Mouse (Mus musculus) yolk sac, embryonic 10.5 days (tissue): ENCODE results near the gene Gab1.

Experiments used
- DNase-seq: peaks from one replicate; pipeline ENCODE4 v3.0.0-alpha.2; 2017; ENCODE audit warnings: low spot score

Gab1 gene

DNA sequence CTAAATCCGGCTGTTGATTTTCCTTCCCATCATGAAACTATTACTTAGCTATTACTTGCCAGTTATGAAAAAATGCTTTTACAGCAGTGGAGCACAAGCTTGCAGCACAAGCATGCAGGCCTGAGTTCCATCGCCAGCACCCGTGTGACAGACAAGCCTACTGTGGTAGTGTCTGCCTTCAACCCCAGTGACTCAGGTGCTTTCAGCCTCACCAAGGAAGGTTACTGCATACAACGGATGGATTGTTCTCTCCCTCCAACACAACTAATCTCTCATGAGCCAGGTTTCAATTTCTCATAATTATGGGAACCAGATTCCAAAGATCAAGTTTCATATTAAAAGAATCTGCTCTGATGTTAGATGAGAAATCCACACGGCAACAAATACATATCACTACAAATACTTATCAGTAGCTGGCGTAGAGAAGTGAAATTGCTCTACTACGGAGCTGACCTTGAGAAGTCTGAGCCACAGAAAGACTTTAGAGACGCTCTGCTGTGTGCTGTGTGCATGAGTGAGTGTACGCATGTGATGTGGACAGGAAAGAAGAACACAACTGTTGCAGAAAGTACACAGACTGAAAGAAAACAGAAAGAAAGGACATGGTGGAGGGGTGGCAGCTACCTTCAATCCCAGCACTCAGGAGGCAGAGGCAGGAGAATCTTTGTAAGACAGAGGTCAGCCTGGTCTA is 36.4 kb downstream of the Gab1 start:
- no peak for DNase-seq

DNA sequence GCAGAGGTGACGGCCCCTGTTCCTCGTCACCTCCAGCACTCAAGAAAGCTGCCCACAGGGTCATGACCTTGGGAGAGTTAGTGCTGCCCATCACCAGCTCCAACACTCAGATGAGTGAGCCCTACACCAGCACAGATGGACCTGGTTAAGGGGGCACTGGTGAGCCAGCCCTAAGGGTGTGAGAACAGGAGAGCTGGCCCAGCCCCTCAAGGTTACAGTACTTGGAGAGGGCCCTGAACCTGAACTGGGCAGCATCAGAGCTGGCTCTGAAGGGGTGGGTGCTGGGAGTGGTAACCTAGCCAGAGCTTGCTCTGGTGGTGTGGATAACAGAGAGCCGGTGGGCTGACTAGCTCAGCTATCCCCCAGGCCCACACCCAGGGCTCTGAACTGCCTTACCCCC is 37.8 kb downstream of the Gab1 start:
- DNase-seq, result no peak

DNA sequence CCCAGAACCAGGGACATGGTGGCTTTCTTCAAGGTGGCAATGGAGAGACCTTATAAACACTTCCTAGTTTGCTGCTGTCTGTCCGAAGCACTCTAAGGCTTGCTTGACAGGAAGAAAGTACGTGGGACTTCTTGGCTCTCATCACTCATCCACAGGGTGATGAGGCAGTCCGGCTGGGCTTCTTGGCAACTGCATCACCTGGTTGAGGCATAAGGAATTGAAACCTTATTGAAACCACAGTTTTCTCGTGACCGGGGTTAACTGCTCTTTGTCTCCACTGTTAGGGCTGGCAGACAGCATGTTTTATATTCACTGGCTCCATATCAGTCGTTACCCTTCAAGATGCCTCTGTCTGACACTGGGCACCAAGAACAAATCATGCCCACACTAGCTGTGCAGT is 40.2 kb downstream of the Gab1 start:
- DNase-seq, result no peak

DNA sequence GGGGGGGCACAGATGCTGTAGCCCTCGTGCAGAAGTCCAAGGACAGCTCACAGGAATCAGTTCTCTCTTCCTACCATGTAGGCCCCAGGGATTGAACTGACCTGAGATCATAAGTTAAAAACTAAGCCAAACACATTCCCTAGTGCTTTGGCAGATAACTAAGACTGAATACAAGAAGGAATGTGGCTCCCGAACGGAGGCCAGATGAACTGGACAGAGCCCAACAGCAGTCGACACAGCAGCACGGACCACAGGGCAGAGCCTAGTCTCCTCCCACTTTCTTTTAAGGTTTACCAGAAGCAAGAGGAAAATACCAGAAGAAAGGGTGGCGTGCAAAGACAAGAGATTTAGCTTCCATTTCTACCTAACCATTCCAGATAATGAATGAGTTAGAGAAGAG is 42.1 kb downstream of the Gab1 start:
- DNase-seq, result peak; percentile 51

DNA sequence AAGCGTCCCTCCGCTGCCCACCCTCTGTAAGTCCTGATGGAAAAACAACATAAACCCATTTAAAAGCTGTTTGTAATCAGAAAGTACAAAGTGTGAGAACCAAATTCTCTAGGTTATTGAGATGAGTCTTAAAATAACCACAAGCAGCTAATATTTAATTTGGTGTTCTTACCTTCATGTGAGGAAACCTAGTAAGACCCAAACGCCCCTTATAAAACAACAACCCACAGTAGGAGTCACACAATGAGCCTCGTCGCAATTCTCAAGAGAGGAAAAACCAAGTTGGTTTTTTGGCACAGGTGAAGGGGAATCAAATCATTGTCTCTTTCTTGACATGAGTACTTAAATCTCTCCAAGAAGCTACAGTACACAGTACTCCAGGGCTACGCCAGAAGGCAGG is 44.9 kb downstream of the Gab1 start:
- no peak for DNase-seq

DNA sequence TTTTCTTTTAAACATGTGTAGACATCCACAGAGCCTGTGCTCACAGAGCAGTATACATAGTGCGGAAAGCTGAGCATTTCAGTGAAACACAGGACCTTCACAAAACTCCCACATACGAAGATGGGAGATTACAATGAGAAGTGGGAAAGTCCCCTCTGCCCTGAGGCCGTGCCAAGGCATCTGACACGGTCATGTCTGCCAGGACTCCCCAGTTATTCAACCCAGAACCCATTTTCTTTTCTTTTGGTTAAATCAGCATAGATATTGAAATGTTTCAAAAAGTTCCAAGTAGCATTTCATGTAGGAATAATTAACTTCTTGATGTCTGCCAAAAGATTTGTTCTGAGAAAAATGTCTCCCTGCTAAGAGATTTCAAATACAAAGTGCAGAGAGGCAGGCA is 45.9 kb downstream of the Gab1 start:
- DNase-seq, result no peak

DNA sequence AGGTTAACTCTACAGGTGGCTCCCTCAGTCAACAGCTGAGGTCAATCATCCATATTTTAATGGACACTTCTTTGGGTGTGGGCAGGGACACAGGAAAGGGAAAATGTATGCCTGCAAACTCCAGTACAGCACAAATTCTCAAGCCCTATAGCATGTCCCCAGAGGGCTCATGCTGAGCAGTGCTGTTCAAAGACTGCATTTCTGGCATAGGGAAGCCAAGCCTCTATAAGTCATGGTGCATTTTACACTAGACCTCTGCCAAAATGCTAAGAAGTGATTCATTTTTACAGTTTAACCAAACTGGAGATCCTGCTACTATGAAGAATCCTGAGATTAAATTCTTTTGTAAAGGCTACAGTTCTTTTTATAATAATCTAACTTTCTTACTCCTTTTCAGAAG is 47.8 kb downstream of the Gab1 start:
- DNase-seq, result no peak

DNA sequence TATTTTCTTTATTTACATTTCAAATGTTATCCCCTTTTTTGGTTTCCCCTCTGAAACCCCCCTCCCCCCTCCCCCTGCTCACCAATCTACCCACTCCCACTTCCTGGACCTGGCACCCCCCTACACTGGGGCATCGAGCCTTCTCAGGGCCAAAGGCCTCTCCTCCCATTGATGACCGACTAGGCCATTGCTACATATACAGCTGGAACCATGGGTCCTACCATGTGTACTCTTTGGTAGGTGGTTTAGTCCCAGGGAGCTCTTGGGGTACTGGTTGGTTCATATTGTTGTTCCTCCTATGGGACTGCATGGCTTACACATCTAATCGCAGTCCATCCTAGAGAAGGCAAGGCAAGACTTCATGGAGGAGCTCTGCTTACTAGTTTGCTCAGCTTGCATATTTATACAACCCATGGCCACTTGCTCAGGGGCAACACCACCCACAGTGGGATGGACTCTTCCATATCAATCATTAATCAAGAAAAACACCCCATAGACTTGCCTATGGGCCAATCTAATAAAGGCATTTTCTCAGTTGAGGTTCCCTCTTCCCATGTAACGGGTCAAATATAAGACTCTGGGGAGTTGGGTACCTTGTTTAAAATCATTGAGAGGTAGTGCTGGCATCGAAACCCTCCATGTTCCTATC is 48.3 kb downstream of the Gab1 start:
- DNase-seq, result no peak

DNA sequence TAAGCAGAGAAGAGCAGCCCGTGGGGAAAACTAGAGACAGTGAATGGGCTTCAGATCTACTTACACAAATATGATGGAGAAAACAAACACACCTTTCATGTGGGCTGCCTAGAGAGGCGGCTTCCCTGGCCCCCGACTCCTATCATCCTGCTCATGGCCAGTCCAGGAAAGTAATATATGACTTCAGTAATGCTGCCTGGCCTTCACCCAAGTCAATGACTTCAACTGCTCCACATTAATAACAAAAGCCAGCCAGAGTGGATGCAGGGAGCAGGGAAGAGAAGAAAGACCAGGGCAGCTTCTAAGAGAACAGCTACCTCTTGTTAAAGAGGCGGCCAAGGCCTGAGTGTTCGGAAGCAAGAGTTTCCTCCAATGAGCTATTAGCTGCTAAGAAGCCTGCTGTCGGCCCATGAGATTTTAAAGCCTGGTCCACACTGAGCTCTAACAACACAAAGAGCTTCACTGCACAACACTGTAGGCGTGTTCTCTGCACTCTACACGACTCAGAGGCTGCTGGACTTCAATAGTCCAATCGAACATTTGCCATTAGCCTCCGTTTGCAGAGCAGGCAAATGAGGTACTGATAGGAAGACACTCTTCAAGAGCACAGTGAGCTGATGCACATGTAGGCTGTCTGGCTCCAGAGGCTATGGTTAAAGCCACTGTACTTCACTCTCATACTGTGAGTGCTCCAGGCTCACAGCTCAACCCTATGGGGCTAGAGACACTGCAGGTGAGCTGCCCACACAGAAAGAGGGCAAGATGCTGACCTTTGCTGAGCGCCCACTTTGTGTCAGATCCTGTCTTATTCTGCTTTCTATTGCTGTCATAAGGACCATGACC is 49.4 kb downstream of the Gab1 start:
- DNase-seq, result no peak

DNA sequence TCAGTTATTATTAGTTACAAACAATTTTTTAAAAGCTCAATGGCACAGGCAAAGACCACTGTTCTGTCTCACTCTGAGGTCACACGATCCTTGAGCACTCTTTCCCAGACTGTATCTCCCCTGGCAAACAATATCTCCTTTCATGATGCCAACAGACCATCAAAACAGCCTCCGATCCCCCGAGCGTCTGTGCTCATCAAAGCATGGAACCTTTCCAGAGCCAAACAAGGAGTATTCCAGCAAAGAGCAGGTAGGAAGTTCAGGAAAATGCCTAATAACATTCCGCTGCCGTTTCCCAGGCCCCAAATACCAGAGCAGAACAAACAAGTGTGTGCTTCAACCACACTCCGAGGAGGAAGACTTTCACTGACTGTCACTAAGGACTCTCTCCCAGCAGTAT is 50.2 kb downstream of the Gab1 start:
- no peak for DNase-seq

DNA sequence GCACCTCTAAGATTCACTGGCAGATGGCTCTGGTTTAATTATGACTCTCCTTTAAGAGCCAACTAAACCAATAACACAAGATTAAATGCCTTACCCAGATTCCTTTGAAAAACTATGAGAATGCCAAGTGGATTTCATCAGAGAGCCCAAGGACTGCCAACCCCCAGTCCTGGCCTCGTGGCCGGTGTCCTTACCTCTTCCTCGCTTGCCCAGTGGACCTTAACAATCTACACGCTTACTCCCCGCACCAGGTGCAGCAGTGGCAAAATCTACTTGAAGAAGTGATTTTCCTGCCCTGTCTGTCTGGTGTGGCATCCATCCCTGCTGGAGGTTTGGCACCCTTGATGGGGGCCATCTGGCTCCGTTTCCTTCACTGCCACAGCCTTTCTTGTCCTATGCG is 53.3 kb downstream of the Gab1 start:
- no peak for DNase-seq

DNA sequence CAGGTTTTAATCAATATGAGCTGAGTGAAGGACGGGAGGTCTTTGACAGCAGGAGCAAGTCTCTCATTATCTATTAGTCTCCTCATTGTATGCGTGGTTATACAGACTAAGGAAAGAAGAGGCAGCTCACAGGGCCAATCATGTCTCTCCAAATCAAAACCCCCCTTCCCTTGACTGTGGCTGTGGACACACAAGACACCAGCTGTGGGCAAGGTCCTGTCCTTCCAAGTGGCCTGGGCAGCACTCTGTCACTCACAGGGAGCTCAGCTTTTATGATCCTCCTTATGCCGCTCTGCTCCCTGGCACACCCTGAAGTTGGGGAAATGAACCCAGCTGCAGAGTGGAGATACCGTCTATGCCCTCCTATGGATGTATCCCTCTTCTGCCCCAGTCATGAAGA is 55.2 kb downstream of the Gab1 start:
- DNase-seq, result no peak

DNA sequence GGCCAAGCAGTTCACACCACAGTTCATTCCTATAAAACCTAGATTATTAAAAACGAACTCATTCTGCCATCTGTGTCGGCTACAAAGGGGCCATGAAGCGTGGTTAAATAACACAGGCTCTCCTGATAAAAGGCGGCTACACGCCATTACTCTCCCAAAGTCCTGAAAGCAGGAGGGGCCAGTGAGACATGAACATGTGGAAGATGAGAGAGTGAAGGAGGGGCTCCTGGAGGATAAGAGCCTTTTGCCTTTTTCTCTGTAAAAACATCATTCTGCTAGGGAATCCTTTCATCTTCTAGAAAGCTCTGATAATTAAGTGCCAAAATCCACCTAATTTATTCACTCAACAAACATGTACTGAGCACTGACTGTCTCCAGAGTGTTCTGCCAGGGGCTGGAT is 55.9 kb downstream of the Gab1 start:
- no peak for DNase-seq

DNA sequence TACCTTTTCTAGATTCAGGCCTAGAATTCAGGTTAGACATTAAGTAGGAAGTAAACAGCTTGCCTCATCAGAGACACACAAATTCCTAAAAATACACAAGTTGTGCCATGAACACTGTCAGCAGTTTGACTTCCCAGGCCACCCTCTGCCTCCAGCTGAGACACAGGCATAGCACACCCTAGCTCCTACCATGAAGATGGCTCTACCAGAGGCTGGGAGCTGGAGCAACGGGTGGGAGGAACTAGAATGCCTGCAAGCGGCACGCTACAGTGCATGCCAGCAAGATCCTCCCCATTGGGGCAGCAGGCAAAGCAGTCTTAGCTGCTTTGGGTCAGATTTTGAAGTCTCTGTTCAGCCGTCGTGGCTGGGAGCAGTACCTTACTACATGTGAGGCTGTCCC is 57.1 kb downstream of the Gab1 start:
- no peak for DNase-seq

DNA sequence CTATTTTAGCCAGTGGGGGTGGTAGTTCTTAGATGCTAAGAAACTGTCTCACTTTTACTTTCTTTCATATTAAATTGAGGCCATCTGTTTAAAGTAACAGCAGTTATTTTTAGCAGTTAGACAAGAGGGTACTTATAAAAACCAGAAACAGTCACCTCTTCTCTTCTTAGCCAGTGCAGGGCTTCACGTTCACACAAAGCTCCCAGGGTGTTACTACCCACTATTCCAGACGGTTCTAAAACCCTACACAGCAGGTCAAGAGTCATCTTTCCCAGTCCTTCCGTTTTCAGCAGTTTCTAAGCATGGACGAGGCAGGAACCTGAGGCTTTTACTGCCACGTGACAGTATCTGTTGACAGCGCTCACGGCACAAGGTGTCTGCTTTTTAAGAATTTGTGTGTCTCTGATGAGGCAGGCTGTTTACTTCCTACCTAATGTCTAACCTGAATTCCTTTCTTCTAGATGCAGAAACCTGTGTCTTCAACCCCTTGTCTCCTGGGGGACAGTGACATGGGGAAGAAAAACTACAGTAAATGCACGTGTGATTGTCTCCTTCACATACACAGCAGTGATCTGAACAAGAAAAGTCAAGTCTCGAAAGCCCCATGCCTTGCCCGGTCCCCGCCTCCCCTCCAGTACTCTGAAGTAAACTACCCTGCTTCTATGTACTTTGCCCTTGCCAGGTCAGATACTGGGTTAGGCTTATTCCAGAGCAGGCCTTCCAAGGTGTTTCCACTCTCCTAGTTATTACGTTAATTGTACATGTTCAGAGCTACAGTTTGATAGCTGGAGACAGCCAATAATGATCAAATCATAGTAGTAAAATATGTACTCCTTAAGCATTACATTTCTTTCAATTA is 58.7 kb downstream of the Gab1 start:
- DNase-seq, result peak; percentile 58

DNA sequence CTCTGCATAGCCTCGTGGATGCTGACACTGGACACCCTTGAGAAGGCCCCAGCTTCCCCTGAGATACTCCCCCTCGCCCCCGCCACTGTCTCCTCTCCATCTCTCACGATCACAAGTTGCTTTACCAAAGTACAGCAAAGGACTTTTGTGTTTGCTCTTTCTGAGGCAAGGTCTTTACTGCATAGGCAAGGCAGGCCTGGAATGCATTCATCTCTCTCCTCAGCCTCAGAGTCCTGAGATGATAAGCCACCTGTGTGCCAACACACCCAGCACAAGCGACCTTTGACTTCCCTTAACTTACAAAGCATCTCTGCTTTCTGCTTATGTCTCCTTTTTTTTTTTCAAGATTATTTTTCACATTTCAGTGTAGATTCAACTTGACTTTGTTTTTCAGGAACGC is 61.3 kb downstream of the Gab1 start:
- peak; percentile 72 for DNase-seq

DNA sequence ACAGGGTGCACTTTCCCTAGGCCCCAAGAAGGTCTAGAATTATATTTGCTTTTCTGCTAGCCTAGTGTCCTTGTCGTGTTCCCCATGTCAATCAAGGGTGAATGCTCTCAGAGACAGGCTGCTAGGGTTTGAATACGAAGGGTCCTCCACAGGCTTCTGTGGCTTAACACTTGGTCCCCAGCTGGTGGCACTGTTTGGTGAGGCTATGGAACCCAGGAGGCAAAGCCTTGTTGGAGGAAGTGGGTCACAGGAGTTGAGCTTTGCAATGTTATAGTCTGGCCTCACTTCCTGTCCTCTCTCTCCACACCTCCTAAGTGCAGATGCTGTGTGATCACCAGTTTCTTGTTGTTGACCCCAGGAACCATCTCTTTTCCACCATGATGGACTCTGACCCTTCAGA is 63.3 kb downstream of the Gab1 start:
- no peak for DNase-seq

DNA sequence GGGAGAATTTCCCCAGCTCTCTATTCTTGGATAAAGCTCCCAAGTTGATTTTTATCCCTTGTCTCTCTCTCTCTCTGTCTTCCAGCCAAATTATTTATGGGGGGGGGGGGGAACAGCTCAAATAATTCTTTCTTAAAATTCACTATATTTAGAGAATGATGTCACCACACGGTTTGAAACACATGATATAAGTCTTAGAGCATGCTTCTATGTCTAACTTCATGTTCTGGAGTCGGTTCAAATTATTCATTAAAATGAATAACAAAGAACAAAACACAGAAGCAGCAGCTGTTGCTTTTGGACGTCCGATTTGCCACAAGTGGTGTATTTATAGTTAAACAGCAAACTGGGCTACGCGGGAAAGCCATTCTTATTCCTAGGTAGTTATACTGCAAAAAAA is 65.1 kb downstream of the Gab1 start:
- DNase-seq, result no peak

DNA sequence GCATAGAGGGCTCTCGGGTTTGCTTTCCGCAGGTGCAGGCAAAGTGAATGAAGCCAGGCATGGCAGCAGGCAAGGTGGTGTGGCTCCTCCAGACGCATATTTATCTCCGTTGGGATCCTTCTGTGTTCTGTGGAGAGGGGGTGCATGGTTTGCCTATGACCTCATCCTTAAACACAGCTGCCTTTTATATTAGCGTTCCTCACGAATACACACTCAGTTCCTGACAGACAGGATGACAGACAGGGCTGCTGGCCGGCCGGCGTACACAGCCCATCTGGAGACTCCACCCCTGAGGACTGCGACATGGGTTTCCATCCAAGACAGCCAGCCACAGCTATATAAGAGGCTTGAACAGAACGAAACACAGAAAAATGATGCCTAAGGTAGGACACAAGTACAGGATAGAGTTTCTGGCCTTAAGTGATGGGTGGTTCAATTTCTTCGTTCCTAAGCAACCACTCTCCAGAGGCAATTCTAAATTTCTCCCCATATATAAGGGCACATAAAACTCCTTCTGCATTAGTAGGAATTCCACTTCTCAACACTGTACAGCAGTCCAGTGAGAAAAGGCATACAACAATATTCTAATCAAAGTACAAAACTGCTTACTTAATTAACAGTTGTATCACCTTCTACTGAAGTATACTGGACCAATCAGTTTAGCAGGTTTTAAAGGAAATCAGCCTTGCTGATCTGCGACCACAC is 66.1 kb downstream of the Gab1 start:
- no peak for DNase-seq

DNA sequence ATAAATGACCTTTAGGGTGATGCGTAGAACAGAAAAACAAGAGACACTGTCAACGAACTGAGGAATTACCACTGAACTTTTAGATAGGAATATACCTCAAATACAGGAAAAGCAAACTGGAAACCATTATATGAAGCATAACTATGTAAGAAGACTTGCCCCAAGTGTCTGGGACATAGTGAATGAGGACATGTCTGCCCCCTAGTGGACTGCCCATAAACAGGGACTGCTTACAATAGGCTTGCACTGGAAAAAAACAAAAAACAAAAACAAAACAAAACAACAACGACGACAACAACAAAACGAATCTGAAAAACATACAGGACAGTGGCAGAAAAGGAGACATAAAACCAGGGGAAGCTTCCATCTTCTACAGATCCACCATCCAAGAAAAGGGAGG is 66.9 kb downstream of the Gab1 start:
- DNase-seq, result peak; percentile 40

DNA sequence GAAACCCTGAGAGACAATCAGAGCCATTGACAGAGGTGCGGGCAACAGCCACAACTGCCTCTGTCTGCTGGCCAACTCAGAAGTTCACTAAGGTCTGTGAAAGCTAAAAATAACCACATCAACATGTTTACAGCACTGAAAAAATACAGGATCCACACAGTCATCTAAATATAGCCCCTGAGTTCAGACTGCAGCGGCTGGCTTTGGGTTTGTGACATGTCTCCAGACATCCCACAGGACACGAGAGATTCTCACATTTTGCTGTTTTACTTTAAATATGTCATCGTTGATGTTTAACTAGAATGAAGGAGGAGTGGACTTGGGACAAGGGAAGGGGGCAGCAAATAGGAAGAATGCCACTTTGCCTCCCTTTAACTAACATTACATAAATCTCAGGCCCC is 68.7 kb downstream of the Gab1 start:
- peak; percentile 12 for DNase-seq

DNA sequence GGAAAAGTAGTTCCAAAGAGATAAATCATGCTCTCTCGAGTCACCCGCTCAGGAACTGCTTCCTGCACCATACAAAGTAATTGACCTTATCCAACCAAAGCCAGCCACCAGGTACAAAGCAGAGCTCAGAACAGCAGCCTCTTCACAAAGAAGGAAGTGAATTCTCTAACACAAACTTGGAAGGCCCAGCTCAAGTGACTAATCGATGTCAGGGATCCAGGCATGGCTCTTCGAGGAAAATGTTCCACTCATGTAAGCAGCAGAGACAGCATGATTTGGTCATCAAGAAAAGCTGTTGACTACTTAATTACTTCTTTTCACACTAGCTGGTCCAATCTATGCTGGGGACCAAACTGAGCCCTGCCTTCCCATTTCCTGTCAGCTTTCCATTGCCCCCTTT is 69.4 kb downstream of the Gab1 start:
- no peak for DNase-seq
